Mouse (Mus musculus) liver, postnatal 0 days (tissue): ENCODE results near the gene Exog. TPM values are rescaled to one million over a fixed set of nuclear protein-coding genes. Genes with fewer than 3 reads are reported as not detected.

ENCODE experiments used
- ATAC-seq: fragments of 200-750 bp; cut with Nextera tagmentation; 2 replicates; pipeline ENCODE4 v1.8.0; 2017; ENCODE audit warnings: mild to moderate bottlenecking, moderate library complexity
- DNase-seq: peaks from one replicate; pipeline ENCODE4 v3.0.0-alpha.2; 2016
- H3K27ac ChIP-seq: fragments of 300-500 bp; sonication (generic); 2 replicates; pipeline ENCODE4 v1.5.1; 2014; ENCODE audit warnings: antibody characterized with exemption, moderate library complexity, mild to moderate bottlenecking, low read depth
- H3K27me3 ChIP-seq: fragments of 300-500 bp; sonication (generic); 2 replicates; pipeline ENCODE4 v1.6.1; 2014; ENCODE audit warnings: low read length, control low read depth, mixed read lengths; ENCODE audit not compliant: insufficient read depth
- H3K36me3 ChIP-seq: fragments of 300-500 bp; sonication (generic); replicated peaks from 2 replicates; pipeline ENCODE4 v1.6.1; 2014; ENCODE audit warnings: mild to moderate bottlenecking, control low read depth, low read length, moderate library complexity, mixed read lengths; ENCODE audit not compliant: insufficient read depth
- H3K4me1 ChIP-seq: fragments of 300-500 bp; sonication (generic); 2 replicates; pipeline ENCODE4 v1.6.1; 2014; ENCODE audit warnings: antibody characterized with exemption, mild to moderate bottlenecking, control low read depth; ENCODE audit not compliant: insufficient read depth
- H3K4me2 ChIP-seq: fragments of 300-500 bp; sonication (generic); 2 replicates; pipeline ENCODE4 v1.6.1; 2014; ENCODE audit warnings: low read depth, mild to moderate bottlenecking, low read length, moderate library complexity, mixed read lengths
- H3K4me3 ChIP-seq: fragments of 300-500 bp; sonication (generic); 2 replicates; pipeline ENCODE4 v1.5.1; 2014; ENCODE audit warnings: low read depth, low read length
- H3K9ac ChIP-seq: fragments of 300-500 bp; sonication (generic); replicated peaks from 2 replicates; pipeline ENCODE4 v1.6.1; 2014; ENCODE audit warnings: mild to moderate bottlenecking, moderate library complexity
- H3K9me3 ChIP-seq: fragments of 300-500 bp; sonication (generic); 2 replicates; pipeline ENCODE4 v1.6.1; 2016; ENCODE audit warnings: mild to moderate bottlenecking, control low read depth, low read length, mixed read lengths
- CTCF ChIP-seq: sonication (generic); IDR thresholded peaks from 2 replicates; pipeline ENCODE4 v1.5.1; 2016; ENCODE audit warnings: antibody characterized with exemption, low read depth
- EP300 ChIP-seq: IDR thresholded peaks from 2 replicates; pipeline ENCODE4 v1.6.1; 2016; ENCODE audit warnings: antibody characterized with exemption, low read depth, mild to moderate bottlenecking
- WGBS: fragments of 180-500 bp; shearing (Covaris S2); extraction: QIAGEN DNeasy Blood & Tissue Kit; methylation state at CpG from one replicate; pipeline ENCODE4 v1.1.7; 2014; ENCODE audit not compliant: insufficient replicate concordance; 5-methylcytosine and 5-hydroxymethylcytosine counted together
- polyA plus RNA-seq: library from polyadenylated mRNA; unstranded; fragments of >200 nt; fragmentation: Nextera tagmentation; extraction: Ambion mirVana; gene quantifications from 2 replicates; pipeline ENCODE4 v1.2.1, GENCODE M21; 2015

Gene Exog
- polyA plus RNA-seq, 1 experiment from 2014 or later = 3.8 TPM

DNA sequence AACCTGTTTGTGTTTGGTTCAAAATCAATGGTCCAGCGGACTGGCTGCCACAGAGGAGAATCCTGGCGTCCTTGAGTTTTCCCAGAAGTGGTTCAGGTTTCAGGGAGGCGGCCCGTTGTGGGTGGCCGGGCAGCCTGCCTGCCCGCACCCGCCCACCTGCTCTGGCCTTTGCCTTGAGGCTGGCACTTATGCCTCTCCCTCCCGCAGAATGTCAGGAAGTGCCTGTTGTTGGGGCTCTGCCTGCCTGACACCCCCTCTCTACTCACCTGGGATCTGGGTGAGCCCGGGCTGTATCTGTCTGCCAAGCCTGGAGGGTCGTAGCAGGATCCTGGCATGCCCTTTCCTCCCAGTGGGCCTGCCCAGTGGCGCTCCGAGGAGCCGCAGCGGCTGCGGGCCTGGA, 36.9 kb upstream of the Exog start:
- 0 out of 2 replicates have a peak overlapping the region, but pooled peaks have one; percentile 11 for H3K9ac ChIP-seq
- TF ChIP-seq EP300 = no peak
- no peak for TF ChIP-seq CTCF
- WGBS = 76% methylated on average over 15 of the region's 15 CpGs
- H3K9me3 ChIP-seq = peaks cover 7% of the 10 kb centered on the region
- H3K4me2 ChIP-seq = no peak overlapping the region
- peaks cover 10% of the 10 kb centered on the region for H3K27me3 ChIP-seq
- peak; percentile 47; the same call in 1 of the 2 replicates for ATAC-seq
- H3K36me3 ChIP-seq = no peaks in the 10 kb centered on the region
- no peak overlapping the region for H3K27ac ChIP-seq
- DNase-seq = no peak
- no peak overlapping the region for H3K4me3 ChIP-seq
- H3K4me1 ChIP-seq = peaks cover 15% of the 10 kb centered on the region

DNA sequence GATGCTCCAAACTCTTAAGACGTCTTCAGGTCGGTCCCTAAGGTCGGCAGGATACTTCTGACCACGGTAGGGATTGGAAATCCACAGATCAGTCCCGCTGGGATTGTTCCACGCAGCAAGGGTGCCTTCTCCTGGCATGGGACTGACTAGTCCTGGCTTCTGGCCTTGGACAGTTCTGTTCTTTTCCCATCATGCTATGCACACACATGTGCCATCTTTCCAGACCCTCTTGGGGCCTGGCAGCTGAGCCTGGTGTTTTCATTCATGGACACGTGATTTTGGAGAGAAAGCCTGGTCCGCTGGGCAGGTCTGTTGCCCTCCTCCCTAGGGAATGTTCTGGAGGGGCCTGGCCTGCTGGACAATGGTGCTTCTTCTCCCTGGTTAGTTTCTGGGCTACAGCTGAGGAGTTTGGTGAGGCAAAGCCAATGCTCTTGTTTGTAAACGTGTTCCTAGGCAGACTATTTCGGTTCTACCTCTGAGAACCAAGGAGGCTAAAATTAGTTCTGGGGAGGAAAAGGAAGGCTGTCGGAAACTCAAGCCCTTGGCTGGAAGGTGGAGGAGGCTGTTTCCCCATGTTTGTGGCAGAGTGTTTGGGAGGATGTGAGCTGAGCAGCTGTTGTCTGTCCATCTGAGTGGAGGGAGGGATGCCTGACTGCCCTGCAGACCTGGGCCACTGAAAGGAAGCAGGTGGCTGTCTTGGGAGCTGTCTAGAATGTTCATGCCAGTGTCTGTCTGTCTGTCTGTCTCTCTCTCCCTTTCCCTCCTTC, 35.7 kb upstream of the Exog start:
- no peaks in the 10 kb centered on the region for H3K36me3 ChIP-seq
- H3K4me1 ChIP-seq = peaks cover 3% of the 10 kb centered on the region; the same call in 1 of the 2 replicates
- H3K9me3 ChIP-seq = peaks cover 13% of the 10 kb centered on the region
- 66% methylated on average over 11 of the region's 11 CpGs for WGBS
- ATAC-seq (no peak), DNase-seq (no peak)
- H3K27ac ChIP-seq = no peak overlapping the region
- no peaks in the 10 kb centered on the region for H3K27me3 ChIP-seq
- no peak for TF ChIP-seq EP300
- no peak for TF ChIP-seq CTCF
- no peak overlapping the region for H3K4me2 ChIP-seq
- no peak overlapping the region for H3K4me3 ChIP-seq
- no peak overlapping the region for H3K9ac ChIP-seq

DNA sequence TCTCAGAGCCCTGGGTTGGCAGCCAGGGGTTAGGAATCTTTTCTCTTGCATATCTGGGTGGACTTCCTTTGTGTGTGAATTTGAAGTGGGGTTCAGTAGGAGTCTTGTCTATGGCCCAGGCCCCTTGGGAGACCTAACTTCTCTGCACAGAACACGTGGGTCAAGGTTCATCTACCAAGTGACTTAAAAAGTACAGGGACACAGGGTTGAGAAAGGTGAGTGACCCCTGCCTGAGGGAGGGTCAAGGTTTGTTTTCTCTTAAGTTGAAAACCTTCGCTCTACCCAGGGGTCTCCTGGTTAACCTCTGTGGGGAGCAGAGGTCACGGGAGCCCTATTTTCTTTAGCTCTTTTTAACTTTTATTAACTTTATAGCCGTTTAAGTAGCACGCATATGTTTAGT, 34.9 kb upstream of the Exog start:
- no peak for ATAC-seq
- WGBS = 65% methylated on average over 5 of the region's 5 CpGs
- no peak overlapping the region for H3K4me2 ChIP-seq
- H3K36me3 ChIP-seq = no peaks in the 10 kb centered on the region
- H3K9me3 ChIP-seq = peaks cover 13% of the 10 kb centered on the region
- no peak overlapping the region for H3K9ac ChIP-seq
- no peaks in the 10 kb centered on the region for H3K27me3 ChIP-seq
- H3K4me3 ChIP-seq = no peak overlapping the region
- DNase-seq = no peak
- TF ChIP-seq EP300 (no peak), CTCF (no peak)
- no peak overlapping the region for H3K27ac ChIP-seq
- H3K4me1 ChIP-seq = peaks cover 2% of the 10 kb centered on the region; the same call in 1 of the 2 replicates

DNA sequence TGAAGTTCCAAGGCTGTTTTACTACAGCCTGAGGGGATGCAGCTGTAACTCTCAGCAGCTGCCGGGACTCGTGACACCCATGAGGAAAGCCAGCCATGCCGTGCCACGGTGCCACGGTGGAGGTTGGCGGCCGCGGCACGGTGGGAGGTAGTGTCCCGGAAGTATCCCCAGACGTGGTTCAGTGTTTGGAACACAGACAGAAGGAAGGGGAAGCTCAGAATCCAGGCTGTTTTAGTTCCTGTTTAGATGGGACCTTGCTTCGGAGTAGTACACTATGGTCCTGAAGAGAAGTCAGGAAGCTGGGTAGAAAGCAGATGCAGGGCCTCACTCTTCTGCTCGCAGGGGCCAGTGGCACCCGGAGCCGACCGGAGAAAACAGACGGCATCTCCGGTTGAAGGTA, 26.7 kb upstream of the Exog start:
- H3K27ac ChIP-seq = no peak overlapping the region
- H3K27me3 ChIP-seq = no peaks in the 10 kb centered on the region
- DNase-seq = no peak
- H3K4me3 ChIP-seq = no peak overlapping the region
- H3K9ac ChIP-seq = no peak overlapping the region
- 57% methylated on average over 18 of the region's 18 CpGs for WGBS
- no peaks in the 10 kb centered on the region for H3K36me3 ChIP-seq
- peak overlapping the region; percentile 7; the same call in 1 of the 2 replicates for H3K4me2 ChIP-seq
- ATAC-seq = no peak
- H3K4me1 ChIP-seq = no peaks in the 10 kb centered on the region
- H3K9me3 ChIP-seq = peaks cover 5% of the 10 kb centered on the region
- TF ChIP-seq EP300 = no peak
- no peak for TF ChIP-seq CTCF

DNA sequence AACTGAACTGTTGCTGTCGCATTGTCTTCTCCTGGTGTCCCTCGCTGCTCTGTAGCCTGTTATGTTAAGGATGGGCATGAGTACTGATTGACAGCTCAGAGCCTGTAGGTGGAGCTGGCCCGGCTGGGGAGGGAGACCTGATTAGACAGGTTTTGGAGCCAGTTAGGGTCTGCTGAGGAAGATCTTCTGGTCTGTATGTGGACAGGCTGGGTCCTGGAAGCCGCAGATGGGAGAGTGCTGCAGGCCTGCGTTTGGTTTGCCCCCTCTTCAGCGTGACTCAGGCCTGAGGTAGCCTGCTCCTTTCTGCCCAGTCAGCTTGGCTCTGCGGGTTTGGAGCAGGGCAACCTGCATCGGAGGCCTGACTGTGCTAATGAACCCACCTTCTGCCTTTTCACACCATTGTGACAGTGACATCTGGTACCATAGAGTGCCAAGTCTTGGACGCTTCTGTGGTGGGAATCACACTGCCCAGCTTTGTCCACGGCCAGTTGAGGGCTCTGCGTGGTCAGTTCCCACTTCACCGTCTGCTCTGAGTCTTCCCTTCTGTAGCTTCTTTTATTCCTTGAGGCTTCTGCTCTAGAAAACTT, 24.8 kb upstream of the Exog start:
- Histone ChIP-seq H3K9me3 (no peaks in the 10 kb centered on the region), H3K36me3 (no peaks in the 10 kb centered on the region), H3K9ac (no peak overlapping the region), H3K4me1 (peaks cover 5% of the 10 kb centered on the region), H3K4me2 (no peak overlapping the region), H3K27me3 (no peaks in the 10 kb centered on the region), H3K27ac (no peak overlapping the region), H3K4me3 (no peak overlapping the region)
- DNase-seq (no peak), ATAC-seq (no peak)
- TF ChIP-seq EP300 = no peak
- no peak for TF ChIP-seq CTCF
- 84% methylated on average over 12 of the region's 12 CpGs for WGBS

DNA sequence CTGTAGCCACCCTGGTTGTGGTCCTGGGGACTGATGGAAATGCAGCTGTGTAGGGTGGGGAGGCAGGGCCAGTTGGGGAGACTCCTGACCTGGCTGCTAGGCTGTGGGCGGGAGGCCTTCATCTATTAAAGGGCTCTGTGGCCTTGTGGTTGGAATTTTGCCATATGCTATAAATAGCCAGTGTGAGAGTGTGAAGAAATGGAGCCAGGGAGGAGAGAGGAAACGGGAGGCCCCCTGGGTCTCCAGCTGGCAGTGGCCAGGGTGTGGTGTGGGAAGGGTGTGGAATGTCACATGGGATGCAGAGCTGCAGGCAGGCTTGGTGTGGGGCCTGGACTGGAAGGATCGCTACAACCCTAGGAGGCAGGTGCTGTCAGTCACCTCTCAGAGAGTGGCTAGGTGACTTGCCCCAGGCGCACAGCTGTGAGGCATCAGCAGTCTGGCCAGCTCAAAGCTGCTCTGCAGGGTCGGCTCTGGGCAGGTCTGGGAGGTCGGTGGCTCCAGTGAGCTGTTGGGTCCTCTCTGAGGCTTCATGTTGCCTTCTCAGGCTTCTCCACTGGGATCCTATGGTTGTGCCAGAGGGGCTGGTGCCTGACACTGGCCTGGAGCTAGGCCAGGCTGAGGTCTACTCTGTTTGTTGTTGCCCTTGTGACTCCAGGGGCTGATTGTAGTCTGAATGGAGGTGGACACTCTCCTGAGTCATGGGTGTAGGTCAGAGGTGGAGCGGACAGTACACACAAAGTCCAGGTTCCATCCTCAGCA, 19.3 kb upstream of the Exog start:
- Histone ChIP-seq H3K36me3 (no peaks in the 10 kb centered on the region), H3K4me3 (no peak overlapping the region), H3K9me3 (no peaks in the 10 kb centered on the region), H3K9ac (peak overlapping the region; percentile 21; the same call in 1 of the 2 replicates), H3K4me1 (peaks cover 23% of the 10 kb centered on the region), H3K27me3 (no peaks in the 10 kb centered on the region), H3K4me2 (no peak overlapping the region), H3K27ac (0 out of 2 replicates have a peak overlapping the region, but pooled peaks have one; percentile 16)
- WGBS = 29% methylated on average over 7 of the region's 7 CpGs
- TF ChIP-seq CTCF = no peak
- TF ChIP-seq EP300 = no peak
- DNase-seq (no peak), ATAC-seq (peak; percentile 69)
